Mouse (Mus musculus): Measurements from ENCODE around the gene Wdr38.

The Wdr38 gene

DNA sequence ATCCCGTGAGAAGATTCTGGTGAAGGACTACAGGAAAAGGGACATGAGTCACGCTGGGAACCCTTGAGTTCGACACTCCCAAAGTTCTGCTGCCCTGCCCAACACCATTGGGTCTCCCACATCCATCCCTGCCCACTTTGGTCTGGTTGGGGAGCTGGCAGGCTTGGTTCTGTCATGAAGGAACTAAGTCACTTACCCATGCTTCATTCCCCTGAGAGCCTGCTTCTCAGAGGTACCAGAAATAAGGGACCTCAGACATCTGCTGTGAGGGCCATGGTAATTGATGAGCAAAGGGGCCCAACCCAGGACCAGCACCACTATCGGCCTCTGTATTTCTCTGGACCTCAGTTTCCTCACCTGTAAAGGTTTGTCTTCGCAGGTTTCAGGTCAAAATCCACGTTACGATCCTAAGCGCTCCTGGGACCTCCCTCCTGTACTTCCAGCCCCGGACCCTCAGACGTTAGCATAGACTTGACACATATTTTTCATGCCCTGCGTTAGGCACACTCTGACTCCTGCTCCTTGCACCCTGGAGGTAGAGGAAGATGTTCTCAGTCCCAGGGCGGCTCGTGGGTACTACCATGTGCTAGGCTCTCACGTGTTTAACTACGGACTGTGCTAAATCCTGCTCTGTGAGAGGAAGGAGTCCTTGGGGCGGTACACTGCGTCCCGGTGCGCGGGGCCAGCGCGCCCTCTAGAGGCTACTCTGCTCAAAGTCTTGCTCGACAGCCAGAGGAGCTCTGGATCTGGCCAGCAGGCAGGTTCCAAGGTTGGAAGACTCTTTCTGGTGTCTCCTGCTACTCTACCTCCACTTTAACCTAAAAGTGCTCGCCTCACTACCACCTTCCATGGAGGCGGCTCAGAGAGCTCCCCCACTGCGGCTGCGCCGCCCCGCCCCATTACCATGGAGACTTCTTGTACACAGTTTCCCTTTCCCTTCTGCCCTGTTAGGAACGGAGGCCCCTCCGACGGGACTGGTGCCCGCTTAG is at the start of gene Wdr38:
TSS of gene Wdr38 (plus strand) at position 91 of the 989 bp plus-strand sequence.
- peak; percentile 90 for DNase-seq (ENCODE audit: low read depth)

DNA sequence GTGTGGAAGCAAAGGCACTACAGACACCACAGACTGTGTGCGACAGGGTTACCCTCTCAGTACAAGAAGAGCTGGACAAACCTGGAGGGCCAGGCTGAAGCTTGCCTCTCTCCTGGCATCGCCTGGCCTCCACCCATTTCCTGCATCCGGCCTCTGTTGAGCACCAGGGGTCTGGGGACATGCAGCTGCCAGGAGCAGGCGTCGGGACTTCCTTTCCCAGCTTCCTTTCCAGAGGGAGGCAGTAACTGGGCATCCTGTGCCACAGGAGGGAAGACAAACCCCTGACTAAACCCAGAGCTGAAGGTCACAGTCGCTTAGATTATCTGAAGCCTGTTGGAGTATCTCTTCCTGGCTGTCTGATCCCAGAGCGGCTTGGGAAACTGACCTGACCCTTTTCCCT is 49.7 kb upstream of the Wdr38 start:
- DNase-seq (ENCODE audit: low read depth) = peak; percentile 55

DNA sequence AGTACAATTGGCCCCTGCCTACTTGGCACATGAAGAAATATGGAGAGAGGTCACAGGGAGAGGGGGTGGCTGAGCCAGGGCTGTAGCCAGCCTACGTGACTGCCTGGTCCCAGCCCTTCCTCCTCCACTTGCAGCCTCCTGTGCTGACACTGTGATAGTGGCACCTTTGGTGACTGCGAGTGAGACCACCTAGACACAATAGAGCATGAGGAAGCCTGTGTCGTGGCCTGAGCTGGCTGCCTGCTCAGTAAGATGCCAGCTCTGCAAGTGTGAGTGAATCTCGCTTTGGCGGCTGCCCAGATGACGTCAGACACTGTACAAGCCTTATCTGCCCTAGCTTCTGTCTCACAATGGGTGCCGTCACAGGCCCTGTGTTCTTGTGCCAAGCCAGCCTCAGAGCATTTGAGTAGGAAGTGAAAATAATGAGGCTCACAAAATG is 47.0 kb upstream of the Wdr38 start:
- peak; percentile 37 for DNase-seq (ENCODE audit: low read depth)

- DNase-seq (ENCODE audit: low read depth) = no peak
These were observed 44.0 kb upstream of the Wdr38 start for GRCm38 (mm10) chr2:38953152-38953883.

DNA sequence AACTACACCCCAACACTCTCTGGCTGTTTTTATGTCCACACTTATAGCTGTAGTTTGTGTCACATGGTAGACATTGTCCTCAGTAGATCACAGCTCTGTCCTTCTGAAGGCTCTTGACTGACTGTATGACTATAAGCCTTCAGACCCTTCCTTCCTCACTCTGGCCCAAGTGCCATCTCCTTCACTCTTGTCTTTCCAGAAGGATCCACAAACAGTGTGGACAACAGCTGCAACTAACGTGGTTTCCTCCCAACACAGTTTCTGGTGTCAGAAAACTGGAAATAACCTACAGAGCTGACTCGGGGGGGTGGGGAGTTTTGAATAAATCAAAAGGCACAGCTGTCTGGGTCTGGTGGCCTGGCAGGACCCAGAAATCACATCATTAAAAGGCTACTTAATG is 41.2 kb upstream of the Wdr38 start:
- DNase-seq (ENCODE audit: low read depth) = no peak

- DNase-seq (ENCODE audit: low read depth) = peak; percentile 56
These were observed 39.5 kb upstream of the Wdr38 start for GRCm38 (mm10) chr2:38957671-38958223.

- DNase-seq (ENCODE audit: low read depth) = no peak
These were observed 33.1 kb upstream of the Wdr38 start for GRCm38 (mm10) chr2:38964198-38964597.

GRCm38 (mm10) chr2:38969650-38970049 is 27.6 kb upstream of the Wdr38 start:
- DNase-seq (ENCODE audit: low read depth) = no peak

- DNase-seq (ENCODE audit: low read depth) = no peak
These were observed 27.2 kb upstream of the Wdr38 start for GRCm38 (mm10) chr2:38970057-38970456.

DNA sequence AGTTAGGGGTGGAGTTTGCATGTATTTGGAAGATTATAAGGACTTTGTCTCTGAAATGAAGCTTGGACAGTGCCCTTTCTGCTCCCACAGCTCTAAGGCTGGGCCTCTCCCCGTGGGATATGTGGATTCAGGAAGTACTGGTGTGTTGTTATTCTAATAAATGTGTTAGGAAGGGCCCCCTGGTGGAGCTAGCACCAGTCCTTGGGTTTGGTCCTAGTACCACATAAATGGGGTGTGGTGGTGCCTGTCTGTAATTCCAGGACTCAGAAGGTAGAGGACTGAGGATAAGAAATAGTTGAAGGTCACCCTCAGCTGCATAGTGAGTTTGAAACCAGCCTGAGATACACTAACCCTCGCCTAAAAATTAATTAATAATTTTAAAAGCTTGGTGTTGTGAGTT is 24.1 kb upstream of the Wdr38 start:
- DNase-seq (ENCODE audit: low read depth) = no peak

- no peak for DNase-seq (ENCODE audit: low read depth)
These were observed 23.6 kb upstream of the Wdr38 start for GRCm38 (mm10) chr2:38973701-38974100.

DNA sequence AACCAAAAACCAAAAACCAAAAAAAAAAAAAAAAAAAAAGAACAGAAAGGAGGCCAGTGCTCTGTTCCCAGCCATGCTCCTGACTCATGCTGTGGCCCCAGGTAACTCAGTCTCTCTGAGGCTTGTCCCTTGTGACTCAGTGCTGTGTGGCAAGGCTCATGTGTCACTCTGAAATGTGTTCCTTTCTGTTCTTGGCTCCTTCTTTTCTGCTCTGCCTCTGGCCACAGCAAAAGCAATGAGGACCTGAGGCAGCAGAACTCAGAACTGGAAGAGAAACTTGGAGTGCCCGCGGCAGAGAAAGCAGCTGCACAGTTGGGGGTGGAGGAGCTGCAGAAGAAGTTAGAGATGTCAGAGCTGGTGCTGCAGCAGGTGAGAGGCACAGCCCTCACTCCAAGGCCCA is 23.1 kb upstream of the Wdr38 start:
- DNase-seq (ENCODE audit: low read depth) = peak; percentile 74

DNA sequence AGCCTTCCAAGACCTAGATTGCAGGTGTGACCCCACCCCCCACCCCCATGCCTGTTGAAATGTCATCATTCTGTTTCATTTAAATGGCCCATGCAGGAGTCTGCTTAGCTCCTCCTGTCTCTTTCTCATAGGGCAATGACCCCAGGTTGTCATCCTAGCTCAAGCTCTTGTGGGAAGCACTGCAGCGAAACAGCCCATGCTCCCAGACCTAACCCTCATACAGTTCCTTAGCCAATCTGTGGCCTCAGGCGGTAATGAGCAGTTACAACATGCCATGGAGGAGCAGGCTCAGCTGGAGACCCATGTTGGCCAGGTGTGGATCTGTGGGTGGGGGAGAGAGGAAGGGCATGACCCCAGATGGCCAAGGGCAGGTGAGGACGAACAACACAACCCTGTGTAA is 22.1 kb upstream of the Wdr38 start:
- DNase-seq (ENCODE audit: low read depth) = no peak

GRCm38 (mm10) chr2:38975941-38976805 is 21.1 kb upstream of the Wdr38 start:
- no peak for DNase-seq (ENCODE audit: low read depth)

GRCm38 (mm10) chr2:38977837-38978236 is 19.4 kb upstream of the Wdr38 start:
- DNase-seq (ENCODE audit: low read depth) = no peak

DNA sequence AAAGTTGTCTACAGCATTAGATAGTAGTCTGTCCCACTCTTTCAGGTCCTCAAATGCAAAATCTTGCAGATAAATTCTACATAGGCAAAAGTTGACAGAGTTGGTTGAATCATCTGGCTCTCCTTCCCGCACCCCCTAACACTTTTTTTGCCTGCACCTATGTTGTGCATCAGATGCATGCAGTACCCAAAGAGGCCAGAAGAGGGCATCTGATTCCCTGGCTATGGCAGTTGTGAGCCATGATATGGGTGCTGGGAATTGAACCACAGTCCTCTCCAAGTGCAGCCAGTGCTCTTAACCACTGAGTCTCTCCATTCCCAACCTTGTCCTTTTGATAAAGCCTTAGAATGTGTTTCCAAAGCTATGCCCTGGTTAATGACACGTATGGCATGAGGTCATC is 13.8 kb upstream of the Wdr38 start:
- no peak for DNase-seq (ENCODE audit: low read depth)

DNA sequence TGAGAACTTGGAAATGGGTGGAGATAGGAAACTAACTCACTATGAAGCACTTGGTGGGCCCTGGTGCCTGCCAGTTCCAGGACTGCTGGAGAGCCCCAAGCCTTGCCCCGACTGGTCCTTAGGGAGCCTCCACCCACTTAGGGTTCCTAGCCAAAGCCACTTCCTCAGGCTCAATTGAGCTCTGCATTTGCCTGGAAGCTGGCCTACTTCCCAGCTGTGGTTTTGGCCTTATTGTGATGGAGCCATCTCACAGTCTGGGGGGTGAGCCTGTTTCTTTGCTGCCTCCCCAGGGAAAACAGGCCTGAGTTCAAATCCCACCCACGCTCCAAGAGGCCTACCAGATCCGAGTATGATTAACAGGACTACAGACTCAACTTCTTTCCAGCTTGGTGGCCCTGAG is 10.7 kb upstream of the Wdr38 start:
- DNase-seq (ENCODE audit: low read depth) = no peak

GRCm38 (mm10) chr2:38987371-38987770 is 9.9 kb upstream of the Wdr38 start:
- no peak for DNase-seq (ENCODE audit: low read depth)

- peak; percentile 43 for DNase-seq (ENCODE audit: low read depth)
These were observed 9.3 kb upstream of the Wdr38 start for GRCm38 (mm10) chr2:38987803-38988510.

DNA sequence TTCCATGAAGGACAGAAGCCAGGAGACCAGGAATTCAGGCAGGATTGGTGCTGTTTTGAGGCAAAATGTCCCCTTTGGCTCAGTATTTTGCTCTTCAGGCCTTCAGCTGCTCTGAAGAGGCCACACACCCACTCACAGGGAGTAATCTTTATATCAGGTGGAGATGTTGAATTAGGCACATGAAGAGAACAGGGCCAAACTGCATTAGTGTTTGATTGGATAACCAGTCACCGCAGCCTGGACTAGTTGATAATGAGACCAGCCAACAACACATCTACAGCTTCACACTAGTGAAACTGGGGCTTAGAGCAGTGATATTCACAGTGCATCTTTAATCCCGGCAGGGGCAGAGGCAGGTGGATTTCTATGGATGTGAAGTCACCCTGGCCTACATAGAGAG is 8.3 kb upstream of the Wdr38 start:
- DNase-seq (ENCODE audit: low read depth) = no peak

DNA sequence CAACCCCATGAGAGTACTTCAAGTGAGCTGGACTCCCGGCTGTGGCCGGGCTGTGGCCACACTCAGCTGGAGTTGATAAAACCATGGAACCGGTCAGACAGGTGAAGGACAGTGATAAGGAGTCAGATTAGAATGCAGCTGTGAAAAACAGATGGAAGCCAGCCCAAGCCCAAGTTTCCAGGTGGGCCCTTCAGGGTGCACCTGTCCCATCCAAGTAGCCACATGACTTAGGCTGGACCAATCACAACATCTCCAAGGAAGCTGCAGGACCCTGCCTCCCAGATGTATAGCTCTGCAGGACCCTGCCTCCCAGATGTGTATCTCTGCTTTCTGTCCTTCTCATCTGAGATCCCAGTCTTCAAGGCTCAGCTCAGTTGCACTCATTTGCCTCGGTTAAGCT is 5.3 kb upstream of the Wdr38 start:
- DNase-seq (ENCODE audit: low read depth) = no peak

Data from 416B (cell line).